Mouse (Mus musculus): ENCODE results near the gene Phf23.

DNA sequence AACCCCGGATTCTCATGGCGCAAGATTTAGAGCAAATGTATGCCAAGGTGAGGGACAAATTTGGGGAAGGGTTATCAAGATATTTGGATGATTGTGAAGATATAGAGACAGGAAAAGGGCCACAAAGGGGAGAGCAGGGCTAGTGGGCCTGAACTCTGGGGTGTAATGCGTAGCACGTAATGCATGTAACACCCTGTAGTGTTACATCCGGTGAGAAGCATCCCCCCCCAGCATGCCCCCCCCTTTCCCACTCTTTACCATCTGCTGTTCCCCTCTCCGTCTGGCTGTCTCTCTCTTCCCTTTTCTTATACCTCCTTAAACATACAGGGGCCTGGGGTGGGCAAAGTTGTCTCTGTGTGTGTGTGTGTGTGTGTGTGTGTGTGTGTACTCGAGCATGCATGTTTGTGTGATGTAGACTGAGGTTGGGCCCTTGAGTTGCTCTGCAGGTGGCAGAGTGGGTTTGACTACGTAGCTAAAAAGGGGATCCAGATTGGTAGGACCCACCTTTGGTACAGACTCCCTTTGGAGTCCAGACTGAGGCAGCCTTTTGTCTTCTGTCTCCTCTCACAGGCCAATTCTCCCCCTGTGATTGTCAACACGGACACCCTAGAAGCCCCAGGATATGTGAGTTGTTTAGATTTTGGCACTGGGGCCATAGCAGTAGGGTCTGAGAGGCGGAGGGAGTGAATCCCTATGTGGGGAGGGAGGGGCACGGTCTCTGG lies 34.4 kb downstream of the Phf23 start:
- TF ChIP-seq CTCF (IDR thresholded peaks at IDR 0.05; ENCODE audit: control insufficient read depth, insufficient read depth, insufficient read length) (no peak), MYOD1 (IDR thresholded peaks at IDR 0.05; ENCODE audit: control insufficient read depth, insufficient read length, low read depth) (no peak), FOSL1 (IDR thresholded peaks at IDR 0.05; ENCODE audit: insufficient read depth, low read length, poor library complexity, severe bottlenecking) (no peak)
